Comparison of ENCODE assay signal across 8 mouse cellular contexts in genomic region chr13:24576338-24577119, GRCm38 (mm10). TPM values are rescaled to one million over a fixed set of nuclear protein-coding genes. Genes with fewer than 3 reads are reported as not detected.
DNase-seq lines count a peak whose midpoint lies in the region; ATAC-seq and TF ChIP-seq lines count a peak whose summit lies in the region.

No protein-coding gene starts in this region.

- no peak for TF ChIP-seq CTCF in olfactory bulb, adult 2 months (IDR thresholded peaks at IDR 0.05; ENCODE audit: insufficient read depth, low read depth, low read length)

- no peaks in the 10 kb centered on the region for H3K27me3 ChIP-seq in lung, embryonic 16.5 days (ENCODE audit: control insufficient read depth, insufficient read depth, low read depth, low read length)
- H3K27me3 ChIP-seq in hindbrain, embryonic 15.5 days: no peaks in the 10 kb centered on the region
- H3K27me3 ChIP-seq in limb, embryonic 13.5 days: no peaks in the 10 kb centered on the region

- WGBS in lung, embryonic 16.5 days: 27% methylated on average over 11 of the region's 11 CpGs
- WGBS in hindbrain, embryonic 15.5 days: 42% methylated on average over 11 of the region's 11 CpGs
- 45% methylated on average over 11 of the region's 11 CpGs for WGBS in limb, embryonic 13.5 days
- 45% methylated on average over 11 of the region's 11 CpGs for WGBS in olfactory bulb, adult 2 months

- no peaks in the 10 kb centered on the region for H3K36me3 ChIP-seq in lung, embryonic 16.5 days (ENCODE audit: control insufficient read depth, insufficient read depth, low read length)
- H3K36me3 ChIP-seq in hindbrain, embryonic 15.5 days: no peaks in the 10 kb centered on the region
- H3K36me3 ChIP-seq in limb, embryonic 13.5 days: no peaks in the 10 kb centered on the region

- no peaks in the 10 kb centered on the region for H3K4me1 ChIP-seq in lung, embryonic 16.5 days (replicated peaks; ENCODE audit: control insufficient read depth, insufficient read depth, low read length)
- peaks cover 15% of the 10 kb centered on the region for H3K4me1 ChIP-seq in hindbrain, embryonic 15.5 days (replicated peaks)
- peaks cover 12% of the 10 kb centered on the region for H3K4me1 ChIP-seq in limb, embryonic 13.5 days
- peaks cover 14% of the 10 kb centered on the region for H3K4me1 ChIP-seq in olfactory bulb, adult 2 months (ENCODE audit: control insufficient read depth, insufficient read depth, low read length)

- no peak for DNase-seq in lung, postnatal 25 days (ENCODE audit: low spot score)
- peak; percentile 12 for DNase-seq in fibroblast of lung, adult 2 months (ENCODE audit: low read depth)
- DNase-seq in cerebellum, adult 11-12 months: no peak
- no peak for DNase-seq in kidney, postnatal 10 days

- H3K4me2 ChIP-seq in lung, embryonic 16.5 days (ENCODE audit: low read depth, low read length): no peak overlapping the region
- H3K4me2 ChIP-seq in hindbrain, embryonic 15.5 days: peak overlapping the region; percentile 18; the same call in 1 of the 2 replicates
- no peak overlapping the region for H3K4me2 ChIP-seq in limb, embryonic 13.5 days (replicated peaks)

- H3K4me3 ChIP-seq in lung, embryonic 16.5 days (ENCODE audit: low read length): no peak overlapping the region
- no peak overlapping the region for H3K4me3 ChIP-seq in hindbrain, embryonic 15.5 days
- H3K4me3 ChIP-seq in limb, embryonic 13.5 days: no peak overlapping the region
- H3K4me3 ChIP-seq in olfactory bulb, adult 2 months (ENCODE audit: insufficient read depth, low read depth, low read length): 0 out of 2 replicates have a peak overlapping the region, but pooled peaks have one; percentile 1

- H3K9ac ChIP-seq in lung, embryonic 16.5 days (ENCODE audit: low read length): no peak overlapping the region
- H3K9ac ChIP-seq in hindbrain, embryonic 15.5 days: no peak overlapping the region
- H3K9ac ChIP-seq in limb, embryonic 13.5 days: no peak overlapping the region

- ATAC-seq in lung, embryonic 16.5 days (ENCODE audit: low read depth): peak; percentile 78
- ATAC-seq in hindbrain, embryonic 15.5 days (ENCODE audit: low FRiP score, low read depth): peak; percentile 97
- ATAC-seq in limb, embryonic 13.5 days (ENCODE audit: low FRiP score, low read depth): 0 out of 2 replicates have a peak, but pooled peaks have one; percentile 71

- no peak overlapping the region for H3K27ac ChIP-seq in lung, embryonic 16.5 days (ENCODE audit: low read length)
- H3K27ac ChIP-seq in hindbrain, embryonic 15.5 days (replicated peaks): peak overlapping the region; percentile 86
- H3K27ac ChIP-seq in limb, embryonic 13.5 days: no peak overlapping the region
- H3K27ac ChIP-seq in olfactory bulb, adult 2 months (ENCODE audit: insufficient read depth, low read depth, low read length): peak overlapping the region; percentile 89

- no peaks in the 10 kb centered on the region for H3K9me3 ChIP-seq in lung, embryonic 16.5 days (ENCODE audit: control insufficient read depth, low read length)
- no peaks in the 10 kb centered on the region for H3K9me3 ChIP-seq in hindbrain, embryonic 15.5 days
- H3K9me3 ChIP-seq in limb, embryonic 13.5 days: no peaks in the 10 kb centered on the region

- TF ChIP-seq POLR2A in olfactory bulb, adult 2 months (IDR thresholded peaks at IDR 0.05; ENCODE audit: insufficient read depth, low read depth, low read length): no peak

RNA-seq across cellular contexts. Expression of gene Ripor2, which starts 5.5 kb away (rescaled TPM):
- polyA plus RNA-seq in lung, embryonic 16.5 days (2015; fragmentation: Nextera tagmentation; extraction: Ambion mirVana): 4.3 and 5.0 TPM in 2 replicates
- 21.2 and 26.0 TPM in 2 replicates for polyA plus RNA-seq in hindbrain, embryonic 15.5 days (2015; fragmentation: Nextera tagmentation; extraction: Ambion mirVana)
- polyA plus RNA-seq in limb, embryonic 13.5 days (2015; fragmentation: Nextera tagmentation; extraction: Ambion mirVana): 4.1 and 4.2 TPM in 2 replicates
- not detected in 2 replicates for polyA plus RNA-seq in olfactory bulb, adult 2 months (2012; ENCODE audit: insufficient read depth, insufficient read length, low replicate concordance, missing spikeins)

Comparison
In these comparisons a context has a peak if more than half of its experiments do, and no peak if none do; other contexts are left out.
1. H3K27ac ChIP-seq: peak in hindbrain, embryonic 15.5 days (single experiment) and olfactory bulb, adult 2 months (single experiment); none in lung, embryonic 16.5 days (single experiment) and limb, embryonic 13.5 days (single experiment).
2. Peak in every context shown above with its lines, with median percentiles within 50 percentile points of each other: ATAC-seq.